Mouse (Mus musculus) cerebellum, adult 9-11 months (tissue): Measurements from ENCODE around the gene Tor1aip2.

ENCODE experiments used
- DNase-seq: peaks from one replicate; pipeline ENCODE4 v3.0.0; 2022

Tor1aip2 gene

DNA sequence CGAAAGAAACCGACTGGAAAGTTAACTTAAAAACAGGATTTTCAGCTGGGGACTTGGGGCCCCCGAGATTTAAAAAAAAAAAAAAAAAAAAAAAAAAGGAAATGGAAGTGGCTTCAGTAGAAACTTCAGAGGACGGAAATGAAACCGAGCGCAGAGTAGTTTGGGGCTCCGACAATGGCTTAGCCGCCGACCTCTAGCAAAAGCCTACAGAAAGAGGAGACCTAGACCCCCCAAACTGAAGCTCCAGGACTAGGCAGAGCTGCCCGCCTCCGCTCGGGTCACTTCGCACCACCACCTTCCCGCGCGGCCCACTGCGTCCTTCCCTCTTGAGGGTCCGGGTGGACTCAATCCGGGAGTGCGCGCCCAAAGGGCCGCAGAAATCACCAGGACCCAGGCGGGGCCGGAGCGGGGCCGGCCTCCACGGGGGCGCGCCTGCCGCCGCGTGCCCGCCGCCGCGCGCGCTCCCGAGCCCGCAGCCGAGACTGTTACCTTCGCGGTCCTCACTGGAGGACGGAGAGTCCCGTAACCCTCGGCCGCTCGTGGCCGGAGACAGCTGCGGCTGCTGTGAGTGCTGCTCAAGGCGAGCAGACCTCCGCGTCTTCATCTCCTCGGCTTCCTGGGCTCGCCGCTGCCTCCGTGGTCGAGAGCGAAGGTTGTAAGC is at the start of gene Tor1aip2:
Tor1aip2 (plus strand) TSS at position 135 of the 661 bp plus-strand sequence.
- no peak for DNase-seq

DNA sequence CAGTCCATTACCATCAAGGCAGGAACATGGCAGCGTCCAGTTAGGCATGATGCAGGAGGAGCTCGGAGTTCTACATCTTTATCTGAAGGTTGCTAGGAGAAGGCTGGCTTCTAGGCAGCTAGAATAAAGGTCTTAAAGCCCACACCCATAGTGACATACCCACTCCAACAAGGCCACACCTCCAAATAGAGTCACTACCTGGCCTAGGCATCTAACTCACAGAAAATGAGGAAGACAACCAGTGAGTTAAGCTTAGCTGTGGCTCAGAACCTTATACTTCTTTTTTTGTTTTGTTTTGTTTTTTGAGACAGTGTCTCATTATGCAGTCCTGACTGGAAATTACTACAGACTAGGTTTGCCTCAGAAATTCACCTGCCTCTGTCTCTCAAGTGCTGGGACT is 47.6 kb upstream of the Tor1aip2 start:
- no peak for DNase-seq

DNA sequence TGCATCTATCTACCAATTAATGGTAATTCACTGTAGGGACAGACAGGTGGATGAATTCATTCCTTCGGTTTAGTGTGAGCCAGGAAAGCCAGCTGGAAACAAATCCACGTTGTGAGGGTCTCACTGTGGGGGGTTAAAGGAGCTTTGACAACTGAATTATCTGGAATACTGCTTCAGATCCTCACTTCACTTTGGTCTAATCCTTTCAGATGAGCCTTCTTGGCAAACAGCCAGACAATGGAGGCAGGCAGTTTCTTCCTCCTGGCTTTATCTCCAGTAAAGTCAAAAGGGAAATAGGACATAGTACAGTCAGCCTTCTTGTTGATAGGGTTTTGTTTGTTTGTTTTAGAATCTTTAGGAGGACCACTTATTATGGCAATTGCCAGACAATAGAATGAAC is 45.8 kb upstream of the Tor1aip2 start:
- no peak for DNase-seq

DNA sequence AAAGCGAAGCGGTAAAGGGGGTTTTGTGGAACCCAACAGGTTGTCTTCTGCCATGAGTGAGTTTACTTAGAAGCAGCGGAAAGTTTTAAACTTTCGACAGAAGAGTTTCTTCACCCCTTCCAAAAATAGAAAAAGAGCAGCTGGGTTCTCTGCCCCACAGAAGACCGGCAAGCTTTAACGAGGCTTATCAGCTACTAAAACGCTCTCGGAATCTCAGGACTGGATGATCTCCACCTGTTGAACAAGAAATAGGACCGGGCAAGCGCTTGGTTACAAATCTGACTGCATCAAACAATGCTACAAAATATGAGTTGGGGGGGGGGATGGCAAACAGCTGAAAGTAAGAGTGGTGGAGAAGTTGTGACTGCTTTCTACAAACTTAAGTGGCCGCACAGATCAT is 44.8 kb upstream of the Tor1aip2 start:
- no peak for DNase-seq

DNA sequence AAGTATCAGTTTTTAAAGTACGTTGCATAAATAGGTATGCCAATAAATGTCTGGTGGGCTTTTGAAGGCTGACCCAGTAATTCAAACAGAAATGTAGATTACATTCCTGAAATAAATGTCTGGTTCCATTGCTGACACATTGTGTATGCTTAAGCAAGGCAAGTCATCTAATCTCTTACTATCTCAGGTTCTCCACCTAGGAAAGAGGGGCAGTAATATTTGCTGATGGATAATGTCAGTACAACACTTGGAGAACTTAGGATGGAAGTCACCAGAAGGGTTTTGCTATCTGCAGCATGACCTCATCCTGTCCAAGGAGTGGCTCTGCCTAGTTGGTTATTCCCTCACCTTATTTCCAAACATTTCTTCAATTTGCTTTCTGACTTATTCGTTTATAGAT is 40.7 kb upstream of the Tor1aip2 start:
- DNase-seq = no peak

DNA sequence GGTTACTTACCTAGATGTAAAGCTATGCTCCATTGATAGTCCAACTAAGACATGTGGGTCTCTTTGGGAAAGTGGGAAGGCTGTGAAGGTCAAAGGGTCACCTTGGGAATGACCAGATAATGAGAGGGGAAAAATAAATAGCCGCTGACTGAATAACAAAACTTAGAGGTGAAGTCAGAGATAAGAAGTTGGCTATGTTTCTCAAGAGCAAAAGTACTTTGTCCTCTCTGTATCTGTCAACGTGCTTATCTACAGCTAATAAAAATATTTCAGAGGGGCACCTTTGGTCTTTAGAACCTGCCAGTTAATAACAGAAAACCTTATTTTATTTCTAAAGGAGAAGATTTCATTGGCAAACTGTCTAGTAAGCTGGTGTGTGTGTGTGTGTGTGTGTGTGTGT is 39.6 kb upstream of the Tor1aip2 start:
- no peak for DNase-seq

DNA sequence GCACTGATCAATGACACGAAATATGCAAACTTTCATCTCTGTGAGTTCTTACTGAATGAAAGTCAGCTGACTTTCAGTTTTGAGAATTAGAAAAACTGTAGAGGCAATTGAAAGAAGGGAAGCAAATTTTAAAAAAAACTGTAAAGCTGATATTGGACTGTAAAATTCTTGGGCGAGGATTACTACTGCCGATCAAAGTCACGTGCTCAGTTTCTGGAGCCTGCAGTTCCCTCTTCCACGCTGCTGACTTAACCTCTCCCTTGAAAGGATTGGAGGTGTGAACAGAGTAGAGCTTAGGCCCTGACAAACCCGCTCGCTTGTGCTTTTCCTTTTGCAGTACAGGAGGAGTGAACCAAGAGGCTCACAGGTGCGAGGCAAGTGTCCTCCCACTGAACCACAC is 32.8 kb upstream of the Tor1aip2 start:
- DNase-seq = no peak

DNA sequence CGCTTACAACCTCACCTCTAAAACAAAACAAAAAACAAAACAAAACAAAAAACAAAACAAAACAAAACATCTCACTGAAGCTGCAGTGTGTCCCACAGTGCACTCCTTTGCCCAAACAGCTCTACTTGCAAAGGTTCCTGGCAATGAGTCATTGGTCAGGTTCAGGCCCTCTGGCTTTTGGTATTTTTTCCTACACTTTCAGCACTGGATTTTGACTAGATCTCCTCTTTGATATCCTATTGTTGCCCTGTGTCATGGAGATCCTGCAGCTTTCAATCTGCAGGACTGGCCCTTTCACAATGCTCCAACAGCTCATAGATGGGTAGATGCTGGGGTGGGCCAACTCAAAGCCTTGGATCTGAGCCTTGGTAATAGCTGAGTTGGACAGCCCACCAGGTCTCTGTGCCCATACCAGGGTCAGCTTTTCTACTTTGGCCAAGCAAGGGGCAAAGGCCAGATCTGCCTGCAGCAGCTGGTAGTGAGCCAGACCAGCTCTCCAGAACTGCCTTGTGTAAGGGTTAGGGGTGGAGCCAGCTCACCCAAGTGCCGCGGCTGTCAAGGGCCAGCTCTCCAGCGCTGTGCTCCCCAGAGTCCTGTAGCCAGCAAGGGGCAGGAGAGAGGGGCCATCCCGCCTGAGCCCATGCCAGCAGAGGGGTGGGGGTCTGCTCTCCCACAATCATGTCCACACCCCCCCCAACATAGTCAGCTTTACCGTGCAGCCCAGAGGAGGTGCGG is 31.8 kb upstream of the Tor1aip2 start:
- no peak for DNase-seq

DNA sequence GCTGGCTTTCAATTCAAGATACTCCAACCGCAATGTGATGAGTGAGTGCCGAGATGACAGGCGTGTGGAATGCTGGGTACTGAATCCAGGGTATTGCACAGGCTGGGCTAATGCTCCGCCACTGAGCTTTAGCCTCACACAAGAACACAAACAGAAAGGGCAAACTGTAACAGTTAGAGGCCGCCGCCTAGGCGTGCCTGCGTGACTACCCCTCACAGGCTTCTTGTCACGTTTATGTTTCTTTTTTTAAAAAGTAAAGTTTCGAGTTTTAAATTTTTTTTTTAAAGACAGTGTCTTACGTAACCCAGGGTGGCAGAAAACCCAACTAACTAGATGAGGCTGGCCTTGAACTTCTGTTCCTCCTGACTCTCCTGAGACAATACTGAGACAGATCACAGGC is 29.3 kb upstream of the Tor1aip2 start:
- no peak for DNase-seq

DNA sequence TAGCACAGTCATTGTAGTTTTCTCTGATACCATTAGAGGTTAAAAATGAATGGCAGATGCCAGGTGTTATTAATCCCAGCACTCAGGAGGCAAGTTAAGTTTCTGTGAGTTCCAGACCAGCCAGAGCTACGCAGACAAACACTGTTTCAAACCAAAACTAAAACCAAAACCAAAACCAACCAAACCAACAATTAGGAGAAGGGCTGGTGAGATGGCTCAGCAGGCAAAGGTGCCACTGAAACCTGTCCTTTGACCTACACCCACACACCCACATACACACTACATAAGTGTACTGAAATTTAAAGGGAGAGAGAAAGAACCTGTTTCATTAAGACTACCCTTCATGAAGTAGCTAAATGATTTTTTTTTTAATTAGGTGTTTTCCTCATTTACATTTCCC is 26.2 kb upstream of the Tor1aip2 start:
- no peak for DNase-seq

DNA sequence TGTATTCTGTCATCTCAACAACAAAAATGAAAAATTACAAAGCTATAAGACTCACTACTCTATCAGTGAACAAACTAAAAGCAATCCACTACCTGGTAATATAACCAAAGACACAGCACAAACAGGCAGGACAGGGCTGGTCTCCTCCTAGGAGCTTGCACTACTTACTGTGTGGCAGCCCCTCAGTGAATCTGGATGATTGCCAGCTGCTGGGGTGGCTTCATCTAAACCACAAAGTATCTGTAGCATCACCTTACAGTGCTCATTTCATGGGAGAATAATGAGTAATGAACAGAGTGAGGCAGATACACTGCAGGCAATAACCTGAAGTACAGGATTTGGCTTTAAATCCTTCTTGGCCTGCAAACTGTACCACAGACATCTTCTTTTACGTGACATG is 15.4 kb upstream of the Tor1aip2 start:
- no peak for DNase-seq

DNA sequence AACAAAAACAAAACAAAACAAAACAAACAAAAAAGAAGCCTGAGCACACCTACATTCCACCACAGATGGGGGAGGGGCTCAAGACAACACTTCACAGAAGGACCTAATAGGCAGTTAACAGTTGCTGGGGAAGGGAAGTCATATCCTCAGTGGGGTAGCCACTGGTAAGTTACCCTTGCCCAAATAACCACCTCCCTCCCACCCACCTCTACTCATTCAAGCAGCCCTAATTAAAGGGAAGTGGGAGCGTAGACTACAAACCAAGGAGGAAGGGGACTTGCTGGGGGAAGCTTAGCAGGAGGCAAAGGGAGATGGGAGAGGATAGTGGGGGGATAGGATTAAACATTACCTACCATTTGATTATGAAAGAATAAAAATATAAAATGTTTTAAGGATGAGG is 14.8 kb upstream of the Tor1aip2 start:
- DNase-seq = no peak

DNA sequence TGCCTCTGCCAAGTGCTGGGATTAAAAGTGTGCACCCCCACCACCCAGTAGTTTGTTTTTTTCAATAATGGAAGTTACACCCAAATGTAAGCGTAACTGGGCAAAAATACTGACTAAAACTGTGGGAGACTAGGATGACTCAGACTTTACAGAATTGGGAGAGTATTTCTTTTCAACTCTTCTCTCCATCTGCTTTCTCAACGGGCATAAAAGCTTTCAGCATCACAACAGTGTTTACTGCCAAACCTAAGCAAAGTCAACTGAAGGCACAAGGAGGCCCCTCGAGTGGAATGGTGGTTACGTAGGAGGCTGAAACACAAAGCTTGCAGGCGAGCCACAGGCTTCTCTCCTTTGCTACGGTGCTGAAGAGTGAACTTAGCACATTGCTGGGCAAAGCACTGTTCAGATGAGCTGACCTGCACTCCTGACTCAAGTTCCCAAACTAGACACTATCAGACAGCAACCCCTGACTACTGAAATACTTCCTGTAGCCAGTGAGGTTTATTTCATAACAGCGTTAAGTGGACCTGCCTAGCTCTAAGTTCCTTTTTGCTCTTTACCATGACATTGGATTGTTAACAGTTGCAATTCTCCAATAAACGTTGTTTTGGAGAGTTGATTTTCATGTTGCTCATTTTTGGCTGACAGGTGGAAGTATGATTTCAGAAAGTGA is 10.2 kb upstream of the Tor1aip2 start:
- no peak for DNase-seq

DNA sequence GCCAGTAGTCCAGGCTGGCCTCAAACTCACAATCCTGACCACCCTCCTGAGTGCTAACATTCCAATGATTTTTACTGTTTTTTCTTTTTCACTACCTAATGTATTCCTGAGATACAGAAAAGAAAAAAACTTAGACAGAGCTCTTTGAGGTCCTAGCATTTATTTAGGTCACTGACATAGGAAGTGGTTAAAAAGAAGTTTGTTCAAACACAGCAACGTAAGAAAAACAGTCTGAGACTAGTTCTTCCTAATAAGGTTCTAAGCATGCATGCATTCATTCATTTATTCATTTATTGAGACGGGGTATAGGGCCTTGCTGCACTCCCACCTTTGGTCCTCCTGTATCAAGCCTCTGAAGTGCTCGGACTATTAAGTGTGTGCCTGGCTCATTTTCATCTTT is 7.4 kb upstream of the Tor1aip2 start:
- no peak for DNase-seq

DNA sequence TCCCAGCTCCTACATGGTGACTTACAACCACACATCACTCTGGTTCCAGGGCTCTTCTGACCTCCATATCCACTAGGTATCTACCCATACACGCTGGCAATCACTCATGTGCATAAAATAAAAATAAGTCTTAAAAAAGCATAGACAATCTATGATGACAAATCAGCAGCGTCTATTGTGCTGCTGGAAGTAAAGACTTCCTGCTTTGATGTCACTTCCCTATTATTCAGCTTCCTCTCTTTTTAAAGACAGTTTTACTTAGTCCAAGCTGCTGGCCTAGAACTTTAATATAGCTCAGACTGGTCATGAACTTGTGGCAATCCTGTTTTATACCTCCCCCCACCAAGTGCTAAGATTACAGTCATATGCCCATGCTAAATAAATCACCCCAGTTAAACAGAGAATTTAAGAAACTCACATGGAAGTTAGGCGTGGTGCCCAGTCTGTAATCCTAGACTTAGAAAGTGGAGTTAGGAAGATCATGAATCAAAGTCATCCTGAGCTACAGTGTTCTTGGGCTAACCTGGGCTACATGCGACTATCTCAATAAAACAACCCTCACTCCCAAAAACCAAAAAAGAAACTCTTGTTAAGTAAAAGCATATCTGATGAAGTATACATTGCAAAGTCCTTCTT is 6.7 kb upstream of the Tor1aip2 start:
- no peak for DNase-seq

DNA sequence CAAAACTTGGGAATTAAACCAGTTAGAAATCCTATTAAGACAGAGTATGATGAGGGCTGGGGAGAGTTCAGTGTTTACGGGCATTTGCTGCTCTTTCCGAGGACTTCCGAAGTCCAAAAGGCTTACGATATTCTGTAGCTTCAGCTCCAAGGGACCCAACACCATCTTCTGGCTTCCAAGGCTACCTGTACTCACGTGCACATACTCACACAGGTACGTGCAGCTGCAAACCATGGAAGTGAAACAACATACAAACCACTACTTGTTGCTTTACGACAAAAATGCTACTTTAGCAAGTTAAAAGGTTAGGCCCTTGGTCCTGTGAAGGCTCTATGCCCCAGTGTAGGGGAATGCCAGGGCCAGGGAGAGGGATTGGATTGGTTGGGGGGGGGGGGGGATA is 1.3 kb upstream of the Tor1aip2 start:
- DNase-seq = no peak

DNA sequence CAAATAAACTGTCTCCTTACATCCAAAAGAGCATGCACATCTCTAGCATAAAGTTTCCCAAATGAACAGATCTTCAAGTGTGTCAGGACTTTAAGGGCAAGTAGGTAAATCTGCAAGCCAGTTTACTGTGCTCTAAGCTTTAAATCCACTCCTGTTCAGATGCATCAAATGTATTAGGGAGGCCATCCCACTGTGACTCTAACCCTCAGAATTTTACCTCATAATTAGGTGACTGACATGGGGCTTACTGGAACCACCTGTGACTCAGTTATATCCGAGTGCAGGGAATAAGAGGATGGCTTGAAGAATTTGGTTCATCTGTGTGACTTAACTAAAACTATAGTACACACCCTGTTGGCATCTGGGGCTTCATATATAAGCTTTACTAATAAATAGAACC is 542 bp upstream of the Tor1aip2 start:
- no peak for DNase-seq

DNA sequence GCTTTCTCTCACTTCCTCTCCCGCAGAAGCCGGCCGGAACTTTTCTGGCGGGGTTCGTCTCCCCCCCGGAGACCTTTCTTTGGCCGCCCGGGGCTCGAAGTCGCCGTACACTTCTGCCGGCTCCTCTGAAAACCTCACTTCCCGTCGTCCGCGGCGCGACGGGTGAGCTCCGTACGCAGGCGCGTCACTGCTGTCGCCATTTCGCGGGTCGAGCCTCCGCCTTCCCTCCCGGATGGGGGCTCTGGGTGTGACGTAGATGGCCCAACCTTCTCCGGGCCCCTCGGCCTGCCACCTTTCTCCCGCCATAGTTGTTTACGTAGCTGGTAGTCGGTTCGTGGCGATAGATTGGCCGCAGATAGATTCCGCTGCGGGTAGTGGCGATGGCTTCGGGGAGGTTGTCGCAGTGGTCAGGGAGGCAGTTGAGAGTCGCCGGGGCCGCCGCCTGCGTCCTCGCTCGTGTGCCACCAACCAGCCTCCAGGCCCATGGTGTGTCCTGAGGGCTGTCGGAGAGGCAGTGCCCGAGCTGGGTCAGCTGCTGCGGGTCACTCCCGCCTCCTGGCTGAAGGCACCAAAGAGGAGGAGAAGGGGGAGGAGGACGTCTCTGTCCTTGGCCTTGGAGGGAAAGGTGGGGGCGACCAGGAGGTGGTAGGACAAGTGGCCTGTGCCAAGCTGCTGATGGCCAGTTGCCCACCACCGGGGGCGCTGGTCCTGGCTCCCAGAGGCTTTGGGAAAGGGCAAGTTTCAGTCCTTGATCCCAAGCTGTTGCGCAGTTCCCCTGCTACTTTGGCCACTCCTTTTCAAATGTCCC is 931 bp downstream of the Tor1aip2 start, which contains the start of gene Tor1aip1:
Tor1aip1 (minus strand) TSS at position 551 of the 808 bp plus-strand sequence.
- peak; percentile 99 for DNase-seq

DNA sequence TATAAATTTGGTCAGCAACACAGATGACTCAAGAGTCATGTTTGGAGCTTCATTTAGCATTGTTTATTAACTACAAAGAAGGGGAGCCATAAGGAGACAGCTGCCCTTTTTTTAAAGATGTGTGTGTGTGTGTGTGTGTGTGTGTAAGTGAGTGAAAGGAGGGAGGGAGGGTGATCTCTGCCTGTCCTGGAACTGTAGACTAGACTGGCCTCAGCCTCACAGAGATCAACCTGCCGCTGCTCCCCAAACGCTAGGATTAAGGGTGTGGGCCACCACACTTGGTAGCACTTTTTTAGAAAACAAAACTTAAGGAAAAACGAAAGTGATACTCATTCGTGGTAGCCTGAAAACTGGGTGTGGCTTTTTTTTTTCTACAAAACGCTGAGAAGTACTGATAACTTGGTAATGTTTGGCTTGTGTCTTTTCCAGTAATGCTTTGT is 2.0 kb downstream of the Tor1aip2 start:
- peak; percentile 46 for DNase-seq

DNA sequence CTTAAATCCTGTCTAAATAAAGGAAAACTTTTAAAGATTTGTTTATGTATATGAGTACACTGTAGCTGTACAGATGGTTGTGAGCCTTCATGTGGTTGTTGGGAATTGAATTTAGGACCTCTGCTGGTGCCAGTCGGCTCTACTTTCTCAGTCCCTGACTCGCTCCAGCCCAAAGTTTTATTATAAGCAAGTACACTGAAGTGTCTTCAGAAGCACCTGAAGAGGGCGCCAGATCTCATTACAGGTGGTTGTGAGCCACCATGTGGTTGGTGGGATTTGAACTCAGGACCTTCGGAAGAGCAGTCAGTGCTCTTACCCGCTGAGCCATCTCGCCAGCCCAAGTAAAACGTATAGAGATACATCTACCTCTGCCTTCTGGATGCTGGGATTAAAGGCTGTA is 4.8 kb downstream of the Tor1aip2 start:
- peak; percentile 40 for DNase-seq

DNA sequence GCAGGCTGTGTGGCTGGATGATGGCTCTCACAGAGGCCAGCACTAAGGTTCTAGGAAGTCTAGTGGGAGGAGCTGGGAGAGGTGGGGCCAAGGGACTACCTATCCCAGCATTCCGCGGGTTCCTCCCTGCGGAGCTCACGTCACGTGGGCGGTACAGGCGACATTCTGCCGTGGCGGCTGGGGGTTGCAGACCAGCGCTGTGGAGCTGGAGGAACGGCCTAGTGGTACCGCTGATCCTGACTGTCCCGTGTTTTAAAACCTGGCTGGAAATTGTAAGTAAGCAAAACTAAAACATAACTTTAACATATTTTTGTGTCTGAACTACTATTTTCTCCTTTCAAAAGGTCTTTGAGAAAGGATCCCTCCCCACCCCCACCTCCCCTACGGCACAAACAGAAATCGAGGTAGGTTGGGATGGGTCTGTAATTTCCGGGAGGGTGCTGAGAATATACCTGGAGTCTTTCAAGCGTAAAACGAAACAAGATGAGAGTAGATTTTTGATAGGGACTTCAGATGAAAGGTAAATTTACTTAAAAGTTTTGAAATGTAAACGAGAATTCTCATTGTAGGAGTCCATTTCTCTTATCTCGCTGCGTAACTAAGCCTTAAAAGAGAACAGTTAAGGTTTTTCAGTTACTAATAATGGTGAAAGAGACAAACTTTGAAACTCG is 5.7 kb downstream of the Tor1aip2 start:
- peak; percentile 92 for DNase-seq
